Mouse (Mus musculus) adrenal gland, postnatal 10 days (tissue): ENCODE measurements at regions not wholly inside any gene's neighbourhood (a gene's known extent, or its start where the extent isn't known, plus 50 kb on each side); places are given as distances from the start of the nearest gene placed in this dataset.
A peak's percentile ranks its signal among the peaks of the same experiment; 100 is the strongest.

Experiments
- DNase-seq: peaks from one replicate; pipeline ENCODE4 v3.0.0; 2021; ENCODE audit warnings: mixed read lengths

GRCm38 (mm10) chr9:30285324-30285599 lies 141.6 kb upstream of the Snx19 start:
- DNase-seq: no peak

DNA sequence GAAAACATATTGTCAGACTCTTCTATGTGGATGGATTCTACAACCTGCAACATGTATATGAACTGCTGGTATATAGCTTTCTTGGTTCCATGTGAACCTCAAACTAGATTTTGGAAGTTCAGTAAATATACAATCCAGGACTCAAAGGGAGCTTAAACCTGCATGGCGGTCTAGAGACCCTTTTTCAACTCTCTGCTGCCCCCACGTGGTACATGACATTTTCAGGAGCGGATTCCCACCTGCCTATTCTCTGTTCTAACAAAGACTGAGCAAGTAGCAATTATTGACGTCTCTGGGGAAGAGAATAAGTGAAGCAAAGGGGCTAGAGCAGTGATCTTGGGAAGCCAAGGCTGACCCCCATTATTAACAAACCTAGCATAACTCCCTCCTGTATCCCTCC lies 127.1 kb upstream of the Snx19 start:
- DNase-seq: peak; percentile 72

- DNase-seq: no peak
These were observed 118.6 kb upstream of the Snx19 start for GRCm38 (mm10) chr9:30308281-30308680.

DNA sequence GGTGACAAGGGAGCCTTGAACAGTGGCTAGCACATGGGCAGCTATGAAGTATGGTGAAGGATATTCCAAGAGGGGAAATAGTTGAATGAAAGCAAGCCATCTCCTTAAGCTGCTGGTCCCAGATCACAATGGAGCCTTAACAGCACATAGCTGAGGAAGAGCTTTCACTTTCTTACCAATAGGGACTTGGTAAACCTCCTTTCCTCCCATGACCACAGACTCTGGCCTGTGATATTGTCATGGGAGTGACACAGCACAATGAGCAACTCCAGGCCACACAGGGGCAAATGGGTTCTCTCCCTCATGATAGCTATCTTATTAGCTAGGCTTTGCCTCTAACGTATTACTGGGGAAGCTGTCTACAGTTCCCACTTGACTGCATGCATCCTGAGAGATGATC lies 113.5 kb upstream of the Snx19 start:
- no peak for DNase-seq

DNA sequence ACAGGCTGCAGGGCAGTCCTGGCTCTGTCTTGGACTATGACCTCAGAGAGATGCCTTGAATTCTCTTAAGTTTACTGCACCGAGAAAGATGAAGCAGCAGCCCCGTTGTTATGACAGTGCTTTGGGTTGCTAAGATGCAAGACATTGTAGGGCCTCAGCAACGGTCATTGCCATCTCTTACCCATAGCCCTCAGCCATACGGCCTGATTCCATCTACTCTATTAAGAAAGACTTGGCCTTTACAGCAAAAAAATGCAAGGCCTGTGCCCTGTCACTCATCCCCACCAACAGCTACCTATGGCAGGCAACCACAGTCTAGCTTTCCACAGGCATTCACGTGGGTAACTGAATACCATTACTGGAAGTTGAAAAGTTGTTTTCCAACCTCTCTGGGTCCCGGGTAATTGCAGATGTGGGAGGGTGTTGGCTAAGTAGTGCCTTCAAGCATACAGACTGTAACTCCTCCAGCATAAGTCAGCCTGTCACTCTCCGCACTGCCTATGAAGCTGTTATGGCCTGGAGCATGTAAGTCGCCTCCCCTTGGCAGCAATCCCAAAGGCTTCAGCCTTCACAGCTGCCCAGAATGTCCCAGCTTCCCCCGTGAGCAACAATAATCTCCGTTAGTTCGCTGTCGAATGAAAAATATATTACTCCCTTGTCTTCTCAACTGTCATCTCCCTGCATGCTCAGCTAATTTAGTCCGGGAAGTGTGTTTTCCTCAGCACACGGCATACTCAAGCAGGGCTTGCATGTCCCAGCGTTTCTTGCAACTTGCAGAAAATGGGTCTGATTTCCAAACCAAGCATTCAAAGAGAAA lies 112.3 kb upstream of the Snx19 start:
- peak; percentile 79 for DNase-seq

DNA sequence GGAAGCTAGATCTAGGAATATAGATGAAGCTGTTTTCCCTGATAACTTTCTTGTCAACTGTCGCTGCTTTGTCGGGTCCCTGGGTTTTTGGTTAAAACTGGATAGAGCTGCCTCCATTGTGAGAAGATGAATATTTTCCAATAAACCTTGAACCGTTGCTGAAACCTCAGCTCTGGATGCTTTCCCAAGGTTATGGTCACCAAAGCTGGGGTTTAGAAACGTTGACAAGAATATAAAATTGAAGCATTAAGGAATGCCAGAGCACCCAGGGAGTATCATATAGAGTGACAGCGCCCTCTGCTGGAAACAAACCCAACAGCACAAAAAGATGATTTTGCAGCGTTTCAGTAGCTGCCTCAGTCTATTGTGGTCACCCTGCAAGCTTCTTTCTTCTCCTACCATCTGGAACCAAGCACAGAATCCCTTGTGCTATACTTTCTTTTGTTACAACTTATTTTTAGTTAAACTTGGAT lies 111.7 kb upstream of the Snx19 start:
- DNase-seq: peak; percentile 78

DNA sequence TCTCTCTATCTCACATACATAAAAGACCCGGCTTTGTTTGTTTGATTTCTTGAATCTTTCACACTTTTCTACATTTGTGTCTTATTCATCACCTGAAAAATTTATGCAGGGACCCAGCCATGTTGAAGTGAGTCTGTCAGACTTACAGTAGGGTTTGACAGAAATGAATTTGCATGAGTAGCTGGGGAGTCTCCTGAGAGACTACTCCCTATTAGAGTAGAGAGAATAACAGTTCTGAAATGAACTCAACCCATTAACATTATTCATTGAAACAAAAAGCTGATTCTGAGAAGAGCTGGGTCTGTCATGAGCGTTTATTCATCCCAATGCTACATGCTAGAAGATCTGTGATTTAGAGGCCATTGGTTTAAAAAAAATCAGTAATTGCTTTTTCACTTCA lies 82.0 kb upstream of the Snx19 start:
- DNase-seq: no peak

GRCm38 (mm10) chr9:30353965-30354364 lies 72.9 kb upstream of the Snx19 start:
- DNase-seq: no peak

GRCm38 (mm10) chr9:30355642-30356041 lies 71.3 kb upstream of the Snx19 start:
- DNase-seq: no peak

- peak; percentile 43 for DNase-seq
These were observed 57.1 kb upstream of the Snx19 start for GRCm38 (mm10) chr9:30369554-30370440.

DNA sequence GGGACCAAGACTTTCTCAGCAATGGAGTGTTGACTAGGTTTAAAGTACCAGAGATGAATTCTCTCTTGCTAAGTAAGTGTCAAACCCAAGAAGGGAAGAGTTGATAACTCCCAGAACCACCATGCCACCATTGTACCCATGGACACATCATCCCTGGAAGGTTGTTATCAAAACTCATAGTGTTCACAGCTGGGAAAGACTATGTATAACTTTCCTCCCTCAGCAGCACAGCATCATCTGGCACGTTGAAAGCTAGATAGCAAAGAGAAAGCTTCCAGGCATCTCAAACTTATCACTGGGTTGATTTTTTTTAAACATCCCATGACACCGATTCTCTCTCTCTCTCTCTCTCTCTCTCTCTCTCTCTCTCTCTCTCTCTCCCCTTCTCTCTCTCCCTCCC lies 56.1 kb upstream of the Snx19 start:
- DNase-seq: no peak

DNA sequence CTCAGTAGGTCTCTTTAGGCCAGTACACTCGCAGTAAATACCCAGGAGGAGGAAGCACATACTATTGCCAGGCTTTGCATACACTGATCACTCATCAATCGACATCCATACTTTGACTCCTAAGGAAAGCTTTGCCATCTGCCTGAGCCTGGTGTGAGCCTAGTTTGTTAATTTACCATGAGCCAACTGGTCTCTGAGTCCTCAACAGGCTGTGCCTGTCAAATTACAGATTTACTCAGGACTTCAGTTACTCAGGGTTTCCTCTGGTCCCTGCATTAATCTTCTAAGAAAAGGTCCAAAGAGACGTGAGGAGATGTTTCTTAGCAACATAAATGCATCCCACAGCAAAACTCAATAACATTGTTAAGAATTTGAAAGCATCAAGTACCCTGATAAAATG lies 50.0 kb upstream of the Snx19 start:
- DNase-seq: no peak
